Mouse (Mus musculus) limb, embryonic 11.5 days (tissue): Measurements from ENCODE around the gene Xntrpc. TPM values are rescaled to one million over a fixed set of nuclear protein-coding genes. Genes with fewer than 3 reads are reported as not detected.
"Not testable (repeated sequence)": the region's sequence is repeated elsewhere in the genome, so short reads cannot be mapped to it uniquely, and the experiment has no call there.

Experiments used
- ATAC-seq: fragments of 200-750 bp; cut with Nextera tagmentation; 2 replicates; pipeline ENCODE4 v1.8.0; 2017; ENCODE audit warnings: low read depth; ENCODE audit not compliant: insufficient number of reproducible peaks, low FRiP score, low TSS enrichment
- DNase-seq: peaks from one replicate; pipeline ENCODE4 v3.0.0-alpha.2; 2015; ENCODE audit warnings: low spot score
- H3K27ac ChIP-seq: fragments of 300-500 bp; sonication (generic); replicated peaks from 2 replicates; pipeline ENCODE4 v1.5.1; 2014; ENCODE audit warnings: low read depth, mild to moderate bottlenecking, low read length
- H3K27me3 ChIP-seq: fragments of 300-500 bp; sonication (generic); 2 replicates; pipeline ENCODE4 v1.6.1; 2014; ENCODE audit warnings: mild to moderate bottlenecking, low read length, mixed read lengths; ENCODE audit not compliant: control insufficient read depth, insufficient read depth
- H3K36me3 ChIP-seq: fragments of 300-500 bp; sonication (generic); 2 replicates; pipeline ENCODE4 v1.6.1; 2014; ENCODE audit warnings: mild to moderate bottlenecking, low read length, moderate library complexity, mixed read lengths; ENCODE audit not compliant: control insufficient read depth, insufficient read depth
- H3K4me1 ChIP-seq: fragments of 300-500 bp; sonication (generic); 2 replicates; pipeline ENCODE4 v1.6.1; 2014; ENCODE audit warnings: low read length, mixed read lengths; ENCODE audit not compliant: control insufficient read depth, insufficient read depth
- H3K4me2 ChIP-seq: fragments of 300-500 bp; sonication (generic); 2 replicates; pipeline ENCODE4 v1.6.1; 2014; ENCODE audit warnings: low read depth, mild to moderate bottlenecking, moderate library complexity; ENCODE audit not compliant: severe bottlenecking
- H3K4me3 ChIP-seq: fragments of 300-500 bp; sonication (generic); 2 replicates; pipeline ENCODE4 v1.5.1; 2014; ENCODE audit warnings: low read depth, low read length
- H3K9ac ChIP-seq: fragments of 300-500 bp; sonication (generic); 2 replicates; pipeline ENCODE4 v1.6.1; 2014; ENCODE audit warnings: mild to moderate bottlenecking, low read length
- H3K9me3 ChIP-seq: fragments of 300-500 bp; sonication (generic); 2 replicates; pipeline ENCODE4 v1.6.1; 2016; ENCODE audit warnings: low read length; ENCODE audit not compliant: control insufficient read depth
- WGBS: fragments of 180-500 bp; shearing (Covaris S2); extraction: QIAGEN DNeasy Blood & Tissue Kit; methylation state at CpG from one replicate; pipeline ENCODE4 v1.1.7; 2014; 5-methylcytosine and 5-hydroxymethylcytosine counted together
- polyA plus RNA-seq: library from polyadenylated mRNA; unstranded; fragments of >200 nt; fragmentation: Nextera tagmentation; extraction: Ambion mirVana; gene quantifications from 2 replicates; pipeline ENCODE4 v1.2.1, GENCODE M21; 2014

Xntrpc gene
- polyA plus RNA-seq, 1 experiment from 2014 or later: 1.6 TPM

GRCm38 (mm10) chr7:102025187-102026119 lies 40.1 kb upstream of the Xntrpc start:
- Histone ChIP-seq H3K36me3 (peaks cover 2% of the 10 kb centered on the region; the same call in 1 of the 2 replicates), H3K9ac (no peak overlapping the region), H3K4me1 (no peaks in the 10 kb centered on the region), H3K27ac (no peak overlapping the region), H3K4me3 (no peak overlapping the region), H3K4me2 (no peak overlapping the region), H3K27me3 (no peaks in the 10 kb centered on the region), H3K9me3 (no peaks in the 10 kb centered on the region)
- WGBS: 73% methylated on average over 2 of the region's 2 CpGs
- ATAC-seq (no peak), DNase-seq (no peak)

- DNase-seq: no peak
- Histone ChIP-seq H3K9me3 (no peaks in the 10 kb centered on the region), H3K4me3 (no peak overlapping the region), H3K4me2 (no peak overlapping the region), H3K4me1 (no peaks in the 10 kb centered on the region), H3K36me3 (peaks cover 28% of the 10 kb centered on the region), H3K9ac (no peak overlapping the region), H3K27ac (no peak overlapping the region), H3K27me3 (no peaks in the 10 kb centered on the region)
- WGBS: 97% methylated on average over 1 of the region's 1 CpGs
- no peak for ATAC-seq
These were observed 30.6 kb upstream of the Xntrpc start for GRCm38 (mm10) chr7:102034904-102035303.

- peaks cover 28% of the 10 kb centered on the region for H3K36me3 ChIP-seq
- ATAC-seq: no peak
- no peak overlapping the region for H3K4me3 ChIP-seq
- no peak overlapping the region for H3K9ac ChIP-seq
- no peaks in the 10 kb centered on the region for H3K4me1 ChIP-seq
- H3K27ac ChIP-seq: no peak overlapping the region
- no peaks in the 10 kb centered on the region for H3K9me3 ChIP-seq
- 94% methylated on average over 2 of the region's 2 CpGs for WGBS
- H3K27me3 ChIP-seq: no peaks in the 10 kb centered on the region
- H3K4me2 ChIP-seq: no peak overlapping the region
- DNase-seq: no peak
These were observed 30.0 kb upstream of the Xntrpc start for GRCm38 (mm10) chr7:102035534-102035933.

GRCm38 (mm10) chr7:102037318-102037717 lies 28.2 kb upstream of the Xntrpc start:
- no peaks in the 10 kb centered on the region for H3K9me3 ChIP-seq
- 94% methylated on average over 3 of the region's 3 CpGs for WGBS
- no peak overlapping the region for H3K4me3 ChIP-seq
- H3K27me3 ChIP-seq: no peaks in the 10 kb centered on the region
- no peaks in the 10 kb centered on the region for H3K4me1 ChIP-seq
- DNase-seq (no peak), ATAC-seq (no peak)
- no peak overlapping the region for H3K27ac ChIP-seq
- peaks cover 26% of the 10 kb centered on the region for H3K36me3 ChIP-seq
- H3K4me2 ChIP-seq: no peak overlapping the region
- H3K9ac ChIP-seq: no peak overlapping the region

- DNase-seq: no peak
- no peak overlapping the region for H3K4me2 ChIP-seq
- H3K9me3 ChIP-seq: no peaks in the 10 kb centered on the region
- 78% methylated on average over 2 of the region's 2 CpGs for WGBS
- no peaks in the 10 kb centered on the region for H3K27me3 ChIP-seq
- H3K36me3 ChIP-seq: peaks cover 12% of the 10 kb centered on the region
- no peak overlapping the region for H3K4me3 ChIP-seq
- no peak overlapping the region for H3K27ac ChIP-seq
- H3K9ac ChIP-seq: no peak overlapping the region
- H3K4me1 ChIP-seq: 0 out of 2 replicates have a peak, but pooled peaks cover 8% of the 10 kb centered on the region
- ATAC-seq: no peak
These were observed 23.2 kb upstream of the Xntrpc start for GRCm38 (mm10) chr7:102042314-102042713.

- not testable (repeated sequence) for DNase-seq, H3K4me3 ChIP-seq, H3K27me3 ChIP-seq, H3K9me3 ChIP-seq, H3K27ac ChIP-seq, ATAC-seq, H3K36me3 ChIP-seq, H3K9ac ChIP-seq, H3K4me2 ChIP-seq, H3K4me1 ChIP-seq
These were observed 17.0 kb upstream of the Xntrpc start for GRCm38 (mm10) chr7:102048524-102048923.

GRCm38 (mm10) chr7:102061353-102061752 lies 4.2 kb upstream of the Xntrpc start:
- H3K4me3 ChIP-seq: no peak overlapping the region
- DNase-seq (no peak), ATAC-seq (no peak)
- H3K27me3 ChIP-seq: no peaks in the 10 kb centered on the region
- H3K9ac ChIP-seq: no peak overlapping the region
- H3K4me1 ChIP-seq: peaks cover 9% of the 10 kb centered on the region
- no peaks in the 10 kb centered on the region; the same call in 1 of the 2 replicates for H3K36me3 ChIP-seq
- no peak overlapping the region for H3K4me2 ChIP-seq
- H3K9me3 ChIP-seq: no peaks in the 10 kb centered on the region
- H3K27ac ChIP-seq: no peak overlapping the region
- 86% methylated on average over 3 of the region's 3 CpGs for WGBS

GRCm38 (mm10) chr7:102062203-102062602 lies 3.3 kb upstream of the Xntrpc start:
- Histone ChIP-seq H3K4me3 (no peak overlapping the region), H3K36me3 (no peaks in the 10 kb centered on the region; the same call in 1 of the 2 replicates), H3K9ac (no peak overlapping the region), H3K9me3 (no peaks in the 10 kb centered on the region), H3K27ac (no peak overlapping the region), H3K4me1 (peaks cover 11% of the 10 kb centered on the region), H3K27me3 (no peaks in the 10 kb centered on the region), H3K4me2 (no peak overlapping the region)
- no peak for ATAC-seq
- 92% methylated on average over 1 of the region's 1 CpGs for whole genome bisulfite sequencing
- DNase-seq: no peak
